Mouse (Mus musculus): ENCODE data around the gene Parp9. TPM values are rescaled to one million over a fixed set of nuclear protein-coding genes. Genes with fewer than 3 reads are reported as not detected.
"Not testable (repeated sequence)": the region's sequence is repeated elsewhere in the genome, so short reads cannot be mapped to it uniquely, and the experiment has no call there.

The Parp9 gene
- polyA plus RNA-seq, 1 experiment from 2014 or later, result 2.0 TPM

DNA sequence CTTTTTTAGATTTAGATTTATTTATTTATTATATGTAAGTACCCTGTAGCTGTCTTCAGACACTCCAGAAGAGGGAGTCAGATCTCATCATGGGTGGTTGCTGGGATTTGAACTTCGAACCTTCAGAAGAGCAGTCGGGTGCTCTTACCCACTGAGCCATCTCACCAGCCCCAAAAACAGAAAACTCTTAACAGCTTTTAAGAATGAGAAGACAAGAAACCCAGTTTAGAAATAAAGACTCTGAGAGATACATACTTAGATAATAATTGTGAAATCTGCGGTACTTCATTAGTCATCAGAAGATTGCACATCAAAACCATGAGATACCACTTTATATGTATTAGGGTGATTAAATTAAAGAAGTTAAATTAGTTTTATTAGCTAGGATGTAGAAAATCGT lies 60.6 kb downstream of the Parp9 start:
- not testable (repeated sequence) for H3K9me3 ChIP-seq (ENCODE audit: control insufficient read depth, low read length); DNase-seq (ENCODE audit: low spot score); H3K4me3 ChIP-seq (ENCODE audit: low read depth, low read length); ATAC-seq (ENCODE audit: low FRiP score); H3K27ac ChIP-seq (ENCODE audit: low read depth, low read length); H3K27me3 ChIP-seq (ENCODE audit: control insufficient read depth, insufficient read depth, low read length); H3K9ac ChIP-seq (ENCODE audit: low read depth, low read length); H3K4me2 ChIP-seq (replicated peaks; ENCODE audit: low read depth, low read length); H3K36me3 ChIP-seq (ENCODE audit: control insufficient read depth, insufficient read depth, low read length); H3K4me1 ChIP-seq (replicated peaks; ENCODE audit: control insufficient read depth, insufficient read depth, low read length)
- WGBS, result 96% methylated on average over 4 of the region's 4 CpGs

DNA sequence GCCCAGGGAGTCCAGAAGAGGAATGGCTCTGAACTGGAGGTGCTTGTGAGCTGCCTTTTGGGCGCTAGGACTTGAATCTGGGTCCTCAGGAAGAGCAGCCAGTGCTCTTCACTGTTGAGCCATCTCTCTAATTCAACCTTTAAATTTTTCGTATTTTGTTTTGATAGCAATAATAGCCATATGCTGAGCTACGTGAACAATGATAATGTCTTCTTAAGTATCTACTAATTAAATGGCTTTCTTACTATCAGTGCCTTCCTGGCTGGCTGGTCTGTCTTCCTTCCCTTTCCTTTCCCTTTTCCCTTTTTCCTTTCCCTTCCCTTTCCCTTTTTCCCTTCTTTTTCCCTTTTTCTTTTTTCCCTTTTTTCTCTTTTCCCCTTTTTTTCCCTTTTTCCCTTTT lies 70.1 kb downstream of the Parp9 start:
- ATAC-seq (ENCODE audit: low FRiP score) (no peak), DNase-seq (ENCODE audit: low spot score) (no peak)
- no peaks in the 10 kb centered on the region for H3K36me3 ChIP-seq (ENCODE audit: control insufficient read depth, insufficient read depth, low read length)
- H3K9ac ChIP-seq (ENCODE audit: low read depth, low read length), result no peak overlapping the region
- H3K4me2 ChIP-seq (replicated peaks; ENCODE audit: low read depth, low read length), result no peak overlapping the region
- no peaks in the 10 kb centered on the region for H3K27me3 ChIP-seq (ENCODE audit: control insufficient read depth, insufficient read depth, low read length)
- H3K27ac ChIP-seq (ENCODE audit: low read depth, low read length), result no peak overlapping the region
- no peak overlapping the region for H3K4me3 ChIP-seq (ENCODE audit: low read depth, low read length)
- 96% methylated on average over 3 of the region's 3 CpGs for WGBS
- no peaks in the 10 kb centered on the region for H3K9me3 ChIP-seq (ENCODE audit: control insufficient read depth, low read length)
- H3K4me1 ChIP-seq (replicated peaks; ENCODE audit: control insufficient read depth, insufficient read depth, low read length), result no peaks in the 10 kb centered on the region

DNA sequence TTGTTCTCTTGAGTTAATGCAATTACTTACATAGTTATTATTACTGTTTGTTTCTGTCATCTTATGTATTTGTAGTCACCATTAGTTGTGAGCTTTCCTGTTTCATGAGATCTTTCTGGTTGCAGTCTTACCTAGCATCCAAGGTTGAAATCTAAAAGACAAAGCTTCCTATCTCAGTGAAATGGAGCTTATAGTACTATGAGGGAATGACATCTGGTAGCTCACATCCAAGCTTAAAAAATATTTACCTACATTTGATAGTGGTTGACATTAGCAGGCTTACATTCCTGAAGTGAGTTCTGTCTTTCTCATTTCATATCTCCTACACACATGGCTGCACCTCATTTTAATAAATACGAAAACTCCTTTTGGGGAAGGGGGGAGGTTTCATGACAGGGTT lies 78.1 kb downstream of the Parp9 start:
- Histone ChIP-seq H3K27me3 (ENCODE audit: control insufficient read depth, insufficient read depth, low read length) (no peaks in the 10 kb centered on the region), H3K36me3 (ENCODE audit: control insufficient read depth, insufficient read depth, low read length) (0 out of 2 replicates have a peak, but pooled peaks cover 2% of the 10 kb centered on the region), H3K9ac (ENCODE audit: low read depth, low read length) (no peak overlapping the region), H3K4me3 (ENCODE audit: low read depth, low read length) (no peak overlapping the region), H3K9me3 (ENCODE audit: control insufficient read depth, low read length) (no peaks in the 10 kb centered on the region), H3K4me1 (replicated peaks; ENCODE audit: control insufficient read depth, insufficient read depth, low read length) (no peaks in the 10 kb centered on the region), H3K4me2 (replicated peaks; ENCODE audit: low read depth, low read length) (no peak overlapping the region), H3K27ac (ENCODE audit: low read depth, low read length) (no peak overlapping the region)
- ATAC-seq (ENCODE audit: low FRiP score) (no peak), DNase-seq (ENCODE audit: low spot score) (no peak)
- WGBS, result 94% methylated on average over 1 of the region's 1 CpGs

Other genes with a start within 250 kb of the Parp9 start
- gene Dirc2, start 169.1 kb upstream of the Parp9 start, polyA plus RNA-seq (2014; fragmentation: Nextera tagmentation; extraction: Ambion mirVana), result 20.1 and 21.1 TPM in 2 replicates
- gene Hspbap1, start 168.1 kb upstream of the Parp9 start, polyA plus RNA-seq (2014; fragmentation: Nextera tagmentation; extraction: Ambion mirVana), result 24.7 and 25.2 TPM in 2 replicates
- gene Parp14, start 66.9 kb upstream of the Parp9 start, polyA plus RNA-seq (2014; fragmentation: Nextera tagmentation; extraction: Ambion mirVana), result 0.25 and 0.47 TPM in 2 replicates
- 2.2 and 2.5 TPM in 2 replicates for gene Dtx3l, start 681 bp downstream of the Parp9 start, polyA plus RNA-seq (2014; fragmentation: Nextera tagmentation; extraction: Ambion mirVana)
- 82.4 and 96.6 TPM in 2 replicates for gene Kpna1, start 40.3 kb downstream of the Parp9 start, polyA plus RNA-seq (2014; fragmentation: Nextera tagmentation; extraction: Ambion mirVana)
- gene Wdr5b, start 102.7 kb downstream of the Parp9 start, polyA plus RNA-seq (2014; fragmentation: Nextera tagmentation; extraction: Ambion mirVana), result 12.2 and 14.2 TPM in 2 replicates
- 207 and 223 TPM in 2 replicates for gene Fam162a, start 133.1 kb downstream of the Parp9 start, polyA plus RNA-seq (2014; fragmentation: Nextera tagmentation; extraction: Ambion mirVana)
- gene Ccdc58, start 133.2 kb downstream of the Parp9 start, polyA plus RNA-seq (2014; fragmentation: Nextera tagmentation; extraction: Ambion mirVana), result 71.6 and 78.4 TPM in 2 replicates
- 0.15 TPM in 1 of 2 replicates, not detected in the other for gene Csta1, start 192.8 kb downstream of the Parp9 start, polyA plus RNA-seq (2014; fragmentation: Nextera tagmentation; extraction: Ambion mirVana)
- gene Stfa2l1, start 218.3 kb downstream of the Parp9 start, polyA plus RNA-seq (2014; fragmentation: Nextera tagmentation; extraction: Ambion mirVana), result not detected in 2 replicates
- gene Gm5483, start 245.7 kb downstream of the Parp9 start, polyA plus RNA-seq (2014; fragmentation: Nextera tagmentation; extraction: Ambion mirVana), result 1.7 TPM in 1 of 2 replicates, not detected in the other